Mouse (Mus musculus): ENCODE measurements at regions not wholly inside any gene's neighbourhood (a gene's known extent, or its start where the extent isn't known, plus 50 kb on each side); places are given as distances from the start of the nearest gene placed in this dataset.

DNA sequence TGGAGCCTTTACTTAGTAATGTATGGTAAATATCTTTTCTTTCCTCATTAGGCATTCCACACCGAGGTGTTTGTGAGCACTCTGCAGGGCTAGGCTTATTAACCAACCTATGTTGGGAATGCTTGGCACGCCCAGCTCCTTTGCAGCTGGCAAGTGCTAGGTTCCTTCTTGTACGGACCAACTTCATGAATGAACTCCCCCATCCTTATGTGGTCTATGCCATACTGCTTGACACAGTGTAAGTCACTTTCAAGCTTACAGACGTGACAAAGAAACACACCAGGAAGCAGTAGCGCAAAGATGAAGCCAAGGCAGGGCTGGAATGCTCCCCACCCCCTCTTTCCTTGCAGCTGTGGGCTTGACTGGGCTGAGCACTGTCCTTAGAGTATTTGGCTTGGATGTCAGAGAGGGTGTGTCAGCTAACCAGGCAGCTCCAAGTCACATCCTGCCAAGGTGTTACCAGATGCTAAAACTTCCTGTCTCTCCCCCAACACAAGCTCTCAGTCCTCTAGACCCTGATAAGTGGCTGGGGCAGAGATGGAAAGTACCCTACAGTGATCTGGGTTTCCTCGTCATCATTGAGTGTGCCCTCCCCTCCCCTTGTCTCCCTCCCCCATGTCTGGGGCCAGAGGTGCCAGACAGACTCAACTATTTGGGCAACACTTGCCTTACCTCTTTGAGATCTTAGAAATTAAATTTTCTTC lies 95.6 kb upstream of the Thpo start:
- TF ChIP-seq EP300 (IDR thresholded peaks at IDR 0.05; ENCODE audit: low read depth), result no peak
- no peak for TF ChIP-seq CTCF (IDR thresholded peaks at IDR 0.05; ENCODE audit: low read depth)
- no peaks in the 10 kb centered on the region for H3K27me3 ChIP-seq (ENCODE audit: control insufficient read depth, insufficient read depth, low read length)
- no peak overlapping the region for H3K4me3 ChIP-seq (ENCODE audit: insufficient read depth in 1 of 2, low read depth in 2 of 2, low read length in 2 of 2)
- ATAC-seq (ENCODE audit: insufficient read depth) (no peak), DNase-seq (ENCODE audit: low read depth in 3 of 3, low spot score in 3 of 3) (no peak)
- H3K36me3 ChIP-seq (replicated peaks; ENCODE audit: control insufficient read depth, insufficient read depth, low read depth), result no peaks in the 10 kb centered on the region
- no peak overlapping the region for H3K9ac ChIP-seq (replicated peaks)
- no peaks in the 10 kb centered on the region for H3K9me3 ChIP-seq (ENCODE audit: control insufficient read depth, low read length)
- H3K27ac ChIP-seq, result no peak overlapping the region
- no peaks in the 10 kb centered on the region for H3K4me1 ChIP-seq (replicated peaks; ENCODE audit: control insufficient read depth in 2 of 2, insufficient read depth in 2 of 2, low read length in 1 of 2)
- WGBS (ENCODE audit: insufficient replicate concordance), result 39% methylated on average over 6 of the region's 6 CpGs
- no peak overlapping the region for H3K4me2 ChIP-seq (ENCODE audit: low read depth)

DNA sequence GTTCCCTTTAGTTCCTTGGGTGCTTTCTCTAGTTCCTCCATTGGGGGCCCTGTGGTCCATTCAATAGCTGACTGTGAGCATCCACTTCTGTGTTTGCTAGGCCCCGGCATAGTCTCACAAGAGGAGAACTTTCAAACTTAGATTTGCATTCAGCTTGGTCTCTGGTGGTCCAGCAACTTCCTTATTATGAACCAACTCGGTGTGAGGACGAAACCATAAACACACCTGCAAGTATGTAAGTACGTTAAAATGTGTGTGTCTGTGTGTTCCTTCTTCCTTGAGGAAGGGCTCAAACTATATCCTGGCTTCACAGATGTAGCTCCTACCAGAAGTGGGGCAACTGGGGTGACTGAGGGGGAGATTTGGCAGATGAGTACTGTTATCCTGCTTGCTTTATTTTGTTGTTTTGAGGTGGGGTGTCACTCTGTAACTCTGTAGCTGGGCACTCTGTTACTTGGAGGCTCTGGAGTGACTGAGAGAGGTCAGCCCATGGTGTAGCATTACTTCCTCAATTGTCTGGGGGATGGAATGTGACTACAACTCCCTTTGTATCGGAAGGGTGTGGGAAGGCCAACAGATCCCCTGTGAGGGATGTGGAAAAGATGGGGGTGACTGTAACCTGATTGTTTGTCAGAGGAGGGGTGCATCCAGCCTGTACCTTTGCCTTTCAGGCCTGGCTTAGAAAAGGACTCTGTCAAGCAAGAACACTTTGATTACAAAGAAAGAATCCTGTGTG lies 94.9 kb upstream of the Thpo start:
- TF ChIP-seq EP300 (IDR thresholded peaks at IDR 0.05; ENCODE audit: low read depth) (no peak), CTCF (IDR thresholded peaks at IDR 0.05; ENCODE audit: low read depth) (no peak)
- Histone ChIP-seq H3K9me3 (ENCODE audit: control insufficient read depth, low read length) (no peaks in the 10 kb centered on the region), H3K4me2 (ENCODE audit: low read depth) (no peak overlapping the region), H3K27me3 (ENCODE audit: control insufficient read depth, insufficient read depth, low read length) (no peaks in the 10 kb centered on the region), H3K36me3 (replicated peaks; ENCODE audit: control insufficient read depth, insufficient read depth, low read depth) (no peaks in the 10 kb centered on the region), H3K4me1 (replicated peaks; ENCODE audit: control insufficient read depth in 2 of 2, insufficient read depth in 2 of 2, low read length in 1 of 2) (no peaks in the 10 kb centered on the region), H3K4me3 (ENCODE audit: insufficient read depth in 1 of 2, low read depth in 2 of 2, low read length in 2 of 2) (no peak overlapping the region), H3K9ac (replicated peaks) (no peak overlapping the region), H3K27ac (no peak overlapping the region)
- ATAC-seq (ENCODE audit: insufficient read depth), result no peak
- DNase-seq (ENCODE audit: low read depth in 3 of 3, low spot score in 3 of 3), result no peak
- WGBS (ENCODE audit: insufficient replicate concordance), result 57% methylated on average over 5 of the region's 5 CpGs

DNA sequence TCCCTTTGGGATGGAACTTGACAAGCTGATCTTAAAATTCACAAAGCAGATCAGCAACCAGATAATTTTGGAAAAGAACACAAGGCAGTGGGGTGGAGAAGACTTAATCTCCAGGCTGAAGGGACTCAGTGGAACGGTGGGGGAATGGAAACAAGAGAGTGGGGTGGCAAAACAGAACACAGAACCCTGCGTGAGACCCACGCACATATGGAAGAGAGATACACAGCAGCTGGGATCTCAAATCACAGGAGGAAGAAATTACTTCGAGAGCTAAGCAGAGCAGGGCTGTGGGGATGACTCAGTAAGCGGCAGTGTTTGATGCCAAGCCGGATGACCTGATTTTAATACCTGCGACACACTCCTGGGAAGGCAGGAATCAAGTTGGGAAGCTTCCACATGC lies 89.9 kb upstream of the Thpo start:
- Histone ChIP-seq H3K27me3 (ENCODE audit: control insufficient read depth, insufficient read depth, low read length) (no peaks in the 10 kb centered on the region), H3K9me3 (ENCODE audit: control insufficient read depth, low read length) (no peaks in the 10 kb centered on the region), H3K4me2 (ENCODE audit: low read depth) (no peak overlapping the region), H3K4me1 (replicated peaks; ENCODE audit: control insufficient read depth in 2 of 2, insufficient read depth in 2 of 2, low read length in 1 of 2) (no peaks in the 10 kb centered on the region), H3K4me3 (ENCODE audit: insufficient read depth in 1 of 2, low read depth in 2 of 2, low read length in 2 of 2) (no peak overlapping the region), H3K27ac (no peak overlapping the region), H3K36me3 (replicated peaks; ENCODE audit: control insufficient read depth, insufficient read depth, low read depth) (no peaks in the 10 kb centered on the region), H3K9ac (replicated peaks) (no peak overlapping the region)
- WGBS (ENCODE audit: insufficient replicate concordance), result 56% methylated on average over 7 of the region's 7 CpGs
- no peak for ATAC-seq (ENCODE audit: insufficient read depth)
- DNase-seq (ENCODE audit: low read depth in 3 of 3, low spot score in 3 of 3), result no peak
- no peak for TF ChIP-seq EP300 (IDR thresholded peaks at IDR 0.05; ENCODE audit: low read depth)
- no peak for TF ChIP-seq CTCF (IDR thresholded peaks at IDR 0.05; ENCODE audit: low read depth)

DNA sequence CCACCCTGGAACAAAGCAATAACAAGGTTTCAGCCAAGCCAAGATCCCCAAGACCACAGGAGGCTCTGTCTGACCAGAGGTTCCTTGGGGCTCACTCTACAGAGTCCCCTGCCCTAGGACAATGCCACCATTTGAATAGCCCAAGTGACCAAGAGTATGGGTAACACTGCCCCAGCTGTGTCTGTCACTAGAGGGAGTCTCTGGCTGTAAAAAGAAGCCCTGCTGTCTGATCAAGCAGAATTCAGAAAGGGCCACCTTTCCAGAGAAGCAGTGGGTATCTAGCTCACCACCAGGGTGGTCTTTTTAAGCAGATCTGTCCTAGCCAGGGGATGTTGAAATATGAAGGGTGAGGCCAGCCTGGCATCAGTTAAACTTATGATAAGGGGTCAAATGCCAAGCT lies 86.6 kb upstream of the Thpo start:
- Histone ChIP-seq H3K27me3 (ENCODE audit: control insufficient read depth, insufficient read depth, low read length) (no peaks in the 10 kb centered on the region), H3K4me1 (replicated peaks; ENCODE audit: control insufficient read depth in 2 of 2, insufficient read depth in 2 of 2, low read length in 1 of 2) (no peaks in the 10 kb centered on the region), H3K9ac (replicated peaks) (no peak overlapping the region), H3K4me2 (ENCODE audit: low read depth) (no peak overlapping the region), H3K9me3 (ENCODE audit: control insufficient read depth, low read length) (no peaks in the 10 kb centered on the region), H3K36me3 (replicated peaks; ENCODE audit: control insufficient read depth, insufficient read depth, low read depth) (no peaks in the 10 kb centered on the region), H3K4me3 (ENCODE audit: insufficient read depth in 1 of 2, low read depth in 2 of 2, low read length in 2 of 2) (no peak overlapping the region), H3K27ac (no peak overlapping the region)
- no peak for TF ChIP-seq EP300 (IDR thresholded peaks at IDR 0.05; ENCODE audit: low read depth)
- TF ChIP-seq CTCF (IDR thresholded peaks at IDR 0.05; ENCODE audit: low read depth), result peak; percentile 15; the same call in 1 of the 2 replicates
- ATAC-seq (ENCODE audit: insufficient read depth) (no peak), DNase-seq (ENCODE audit: low read depth in 3 of 3, low spot score in 3 of 3) (no peak)

DNA sequence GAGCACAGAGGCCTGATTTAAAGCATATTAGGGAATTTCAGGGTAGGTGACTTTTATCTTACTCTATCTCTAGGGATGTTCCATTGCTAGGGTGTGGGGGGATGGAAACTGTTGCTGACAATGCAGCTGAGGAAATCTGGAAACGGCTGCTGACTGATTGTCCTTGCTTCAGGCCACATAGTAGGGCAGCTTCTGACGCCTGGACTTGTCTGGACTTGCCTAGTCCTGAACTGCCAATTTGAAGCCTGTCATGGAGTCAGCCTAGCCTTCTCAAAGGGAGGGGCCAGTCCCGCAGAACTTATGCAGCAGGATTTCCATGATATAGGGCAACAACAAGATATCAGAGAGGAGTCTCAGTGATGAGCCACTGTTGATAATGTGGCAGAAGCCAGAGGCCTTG lies 85.3 kb upstream of the Thpo start:
- 52% methylated on average over 3 of the region's 3 CpGs for WGBS (ENCODE audit: insufficient replicate concordance)
- Histone ChIP-seq H3K27me3 (ENCODE audit: control insufficient read depth, insufficient read depth, low read length) (no peaks in the 10 kb centered on the region), H3K36me3 (replicated peaks; ENCODE audit: control insufficient read depth, insufficient read depth, low read depth) (no peaks in the 10 kb centered on the region), H3K4me1 (replicated peaks; ENCODE audit: control insufficient read depth in 2 of 2, insufficient read depth in 2 of 2, low read length in 1 of 2) (no peaks in the 10 kb centered on the region), H3K4me2 (ENCODE audit: low read depth) (no peak overlapping the region), H3K9ac (replicated peaks) (no peak overlapping the region), H3K4me3 (ENCODE audit: insufficient read depth in 1 of 2, low read depth in 2 of 2, low read length in 2 of 2) (no peak overlapping the region), H3K27ac (no peak overlapping the region), H3K9me3 (ENCODE audit: control insufficient read depth, low read length) (no peaks in the 10 kb centered on the region)
- DNase-seq (ENCODE audit: low read depth in 3 of 3, low spot score in 3 of 3) (no peak), ATAC-seq (ENCODE audit: insufficient read depth) (no peak)
- TF ChIP-seq EP300 (IDR thresholded peaks at IDR 0.05; ENCODE audit: low read depth) (no peak), CTCF (IDR thresholded peaks at IDR 0.05; ENCODE audit: low read depth) (no peak)

Data from liver, embryonic 14.5 days (tissue).